Mouse (Mus musculus) liver, postnatal 0 days (tissue): ENCODE results near the gene Cacna1a.

Source experiments
- CTCF ChIP-seq: sonication (generic); IDR thresholded peaks from 2 replicates; pipeline ENCODE4 v1.5.1; 2016; ENCODE audit warnings: antibody characterized with exemption, low read depth
- EP300 ChIP-seq: IDR thresholded peaks from 2 replicates; pipeline ENCODE4 v1.6.1; 2016; ENCODE audit warnings: antibody characterized with exemption, low read depth, mild to moderate bottlenecking

GRCm38 (mm10) chr8:84566816-84567413 is 178.7 kb downstream of the Cacna1a start:
- TF ChIP-seq CTCF (no peak), EP300 (no peak)
